Mouse (Mus musculus) inflammation-experienced regulatory T-cells, adult 6 months (primary cell): ENCODE data around the gene Klf3. TPM values are rescaled to one million over a fixed set of nuclear protein-coding genes. Genes with fewer than 3 reads are reported as not detected.
"Not testable (repeated sequence)": the region's sequence is repeated elsewhere in the genome, so short reads cannot be mapped to it uniquely, and the experiment has no call there.

ENCODE experiments used
- ATAC-seq: one replicate; pipeline ENCODE4 v1.8.0; 2017
- polyA plus RNA-seq, 3 experiments: library from polyadenylated mRNA; unstranded; fragments of 100-300 nt; shearing (Covaris generic); gene quantifications; one replicate each; pipeline ENCODE4 v1.2.1; 2017

Klf3 gene
- polyA plus RNA-seq, 3 experiments from 2014 or later, result 46.7 to 93.5 (median 83.6) TPM

- no peak for ATAC-seq
Measured at GRCm38 (mm10) chr5:64879241-64879640, 76.1 kb downstream of the Klf3 start.

- ATAC-seq, result not testable (repeated sequence)
Measured at GRCm38 (mm10) chr5:64881559-64881958, 78.4 kb downstream of the Klf3 start.

GRCm38 (mm10) chr5:64881976-64882375 lies 78.8 kb downstream of the Klf3 start:
- not testable (repeated sequence) for ATAC-seq

Other genes starting within 250 kb of the Klf3 start
- 10 to 100 TPM; 33.5 to 66.0 (median 62.2) TPM for gene Tlr1, start 130.2 kb downstream of the Klf3 start, polyA plus RNA-seq
- 1 to 10 TPM; 6.5 to 9.5 (median 7.4) TPM for gene Tlr6, start 156.7 kb downstream of the Klf3 start, polyA plus RNA-seq
- gene Fam114a1, start 166.7 kb downstream of the Klf3 start, polyA plus RNA-seq, result 1 to 10 TPM in 2 of 3 experiments, under 1 TPM in 1; 0.82 to 3.7 (median 3.4) TPM